Mouse (Mus musculus): ENCODE measurements at regions not wholly inside any gene's neighbourhood (a gene's known extent, or its start where the extent isn't known, plus 50 kb on each side); places are given as distances from the start of the nearest gene placed in this dataset.

DNA sequence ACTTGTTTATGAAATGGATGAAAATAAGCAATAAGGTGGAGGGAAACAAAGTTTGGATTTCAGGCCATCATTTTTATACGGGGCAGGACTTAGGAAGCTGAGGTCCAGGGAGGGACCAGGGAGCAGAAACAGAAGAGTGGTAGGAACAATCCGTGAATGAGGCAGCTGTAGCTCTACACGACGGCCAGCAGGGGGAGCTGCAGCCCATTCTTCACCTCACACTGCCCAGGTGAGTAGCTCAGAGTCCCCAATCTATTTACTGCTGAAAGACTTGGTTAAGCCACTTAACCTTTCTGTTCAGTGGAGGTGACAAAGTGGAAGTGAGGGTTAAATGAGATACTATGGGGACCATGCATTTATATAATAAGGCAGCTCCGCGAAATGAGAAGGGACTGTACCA lies 225.7 kb downstream of the Gm45692 start:
- H3K27ac ChIP-seq = no peak overlapping the region
- H3K4me1 ChIP-seq = no peaks in the 10 kb centered on the region
- H3K9me3 ChIP-seq = no peaks in the 10 kb centered on the region
- no peaks in the 10 kb centered on the region for H3K36me3 ChIP-seq
- 0 out of 2 replicates have a peak, but pooled peaks have one; percentile 31 for ATAC-seq (ENCODE audit: insufficient read depth, low FRiP score, low read depth)
- H3K27me3 ChIP-seq (replicated peaks) = 0 out of 2 replicates have a peak, but pooled peaks cover 4% of the 10 kb centered on the region
- H3K4me2 ChIP-seq = no peak overlapping the region
- no peak overlapping the region for H3K4me3 ChIP-seq (replicated peaks)
- no peak overlapping the region for H3K9ac ChIP-seq
- WGBS = 26% methylated on average over 6 of the region's 6 CpGs

- no peak for ATAC-seq (ENCODE audit: insufficient read depth, low FRiP score, low read depth)
- WGBS = 74% methylated on average over 7 of the region's 7 CpGs
- Histone ChIP-seq H3K27me3 (replicated peaks) (0 out of 2 replicates have a peak, but pooled peaks cover 4% of the 10 kb centered on the region), H3K4me1 (peaks cover 17% of the 10 kb centered on the region; the same call in 1 of the 2 replicates), H3K36me3 (no peaks in the 10 kb centered on the region), H3K4me2 (no peak overlapping the region), H3K9me3 (no peaks in the 10 kb centered on the region), H3K27ac (no peak overlapping the region), H3K9ac (no peak overlapping the region), H3K4me3 (replicated peaks) (no peak overlapping the region)
Observed at GRCm38 (mm10) chr8:26349231-26349630, 229.9 kb downstream of the Gm45692 start.

GRCm38 (mm10) chr8:26349854-26350253 lies 230.5 kb downstream of the Gm45692 start:
- Histone ChIP-seq H3K27me3 (replicated peaks) (0 out of 2 replicates have a peak, but pooled peaks cover 4% of the 10 kb centered on the region), H3K27ac (no peak overlapping the region), H3K4me3 (replicated peaks) (no peak overlapping the region), H3K4me1 (peaks cover 19% of the 10 kb centered on the region; the same call in 1 of the 2 replicates), H3K4me2 (no peak overlapping the region), H3K9me3 (no peaks in the 10 kb centered on the region), H3K9ac (no peak overlapping the region), H3K36me3 (no peaks in the 10 kb centered on the region)
- WGBS = 81% methylated on average over 3 of the region's 3 CpGs
- no peak for ATAC-seq (ENCODE audit: insufficient read depth, low FRiP score, low read depth)

DNA sequence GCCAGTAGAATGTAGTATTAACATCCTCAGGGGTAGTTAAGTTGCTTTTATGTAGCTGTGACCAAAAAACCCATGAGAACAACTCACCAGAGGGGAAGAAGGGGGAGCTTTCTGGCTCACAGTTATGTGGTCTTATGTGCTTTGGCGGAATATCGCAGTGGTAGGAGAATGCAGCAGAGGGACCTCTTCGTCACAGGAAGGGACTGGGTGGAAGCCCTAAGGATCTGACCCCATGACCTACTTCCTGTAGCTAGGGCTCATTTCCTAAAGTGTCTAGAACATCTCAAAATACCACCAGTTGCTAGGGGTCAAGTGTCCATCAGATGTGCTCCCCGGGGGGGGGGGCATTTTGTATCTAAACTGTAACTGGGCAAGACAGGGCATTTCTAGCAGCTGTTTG lies 231.3 kb downstream of the Gm45692 start:
- H3K36me3 ChIP-seq = no peaks in the 10 kb centered on the region
- peaks cover 19% of the 10 kb centered on the region; the same call in 1 of the 2 replicates for H3K4me1 ChIP-seq
- no peak overlapping the region for H3K9ac ChIP-seq
- 0 out of 2 replicates have a peak, but pooled peaks cover 4% of the 10 kb centered on the region for H3K27me3 ChIP-seq (replicated peaks)
- no peak for ATAC-seq (ENCODE audit: insufficient read depth, low FRiP score, low read depth)
- peak overlapping the region; percentile 36; the same call in 1 of the 2 replicates for H3K27ac ChIP-seq
- no peak overlapping the region for H3K4me3 ChIP-seq (replicated peaks)
- H3K9me3 ChIP-seq = no peaks in the 10 kb centered on the region
- no peak overlapping the region for H3K4me2 ChIP-seq
- WGBS = 86% methylated on average over 4 of the region's 4 CpGs

- Histone ChIP-seq H3K9ac (no peak overlapping the region), H3K4me2 (peak overlapping the region; percentile 72), H3K36me3 (no peaks in the 10 kb centered on the region), H3K9me3 (no peaks in the 10 kb centered on the region), H3K4me1 (peaks cover 19% of the 10 kb centered on the region; the same call in 1 of the 2 replicates), H3K27me3 (replicated peaks) (0 out of 2 replicates have a peak, but pooled peaks cover 4% of the 10 kb centered on the region), H3K27ac (peak overlapping the region; percentile 98), H3K4me3 (replicated peaks) (peak overlapping the region; percentile 20)
- 15% methylated on average over 21 of the region's 21 CpGs for WGBS
- peak; percentile 82 for ATAC-seq (ENCODE audit: insufficient read depth, low FRiP score, low read depth)
Observed at GRCm38 (mm10) chr8:26351643-26352540, 232.6 kb downstream of the Gm45692 start.

DNA sequence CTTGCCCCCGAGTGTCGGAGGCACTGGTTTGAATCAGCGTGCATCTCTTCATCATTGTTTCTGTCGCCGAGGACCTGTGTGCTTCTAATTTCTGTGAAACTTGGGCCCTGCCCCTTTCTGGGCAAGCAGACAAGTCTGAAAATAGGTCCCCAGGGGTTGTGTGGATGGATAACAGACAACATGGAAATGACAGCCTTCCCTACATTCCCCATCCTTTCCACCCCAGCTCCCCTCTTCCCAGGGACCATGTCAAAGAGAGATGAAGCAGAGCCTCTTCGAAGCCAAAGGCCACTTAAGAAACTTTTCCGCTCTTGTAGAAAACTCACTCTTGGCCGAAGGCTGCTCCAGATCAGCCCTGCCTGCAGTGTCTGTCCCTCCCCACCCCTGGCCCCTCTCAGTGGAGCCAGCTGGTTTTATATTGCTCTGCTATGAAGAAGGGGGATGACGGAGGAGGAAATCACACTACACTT lies 233.2 kb downstream of the Gm45692 start:
- Histone ChIP-seq H3K27ac (peak overlapping the region; percentile 98), H3K4me3 (replicated peaks) (peak overlapping the region; percentile 20; the same call in 1 of the 2 replicates), H3K36me3 (no peaks in the 10 kb centered on the region), H3K4me2 (peak overlapping the region; percentile 72), H3K4me1 (peaks cover 19% of the 10 kb centered on the region; the same call in 1 of the 2 replicates), H3K27me3 (replicated peaks) (0 out of 2 replicates have a peak, but pooled peaks cover 4% of the 10 kb centered on the region), H3K9me3 (no peaks in the 10 kb centered on the region), H3K9ac (no peak overlapping the region)
- ATAC-seq (ENCODE audit: insufficient read depth, low FRiP score, low read depth) = peak; percentile 85
- WGBS = 31% methylated on average over 9 of the region's 9 CpGs

DNA sequence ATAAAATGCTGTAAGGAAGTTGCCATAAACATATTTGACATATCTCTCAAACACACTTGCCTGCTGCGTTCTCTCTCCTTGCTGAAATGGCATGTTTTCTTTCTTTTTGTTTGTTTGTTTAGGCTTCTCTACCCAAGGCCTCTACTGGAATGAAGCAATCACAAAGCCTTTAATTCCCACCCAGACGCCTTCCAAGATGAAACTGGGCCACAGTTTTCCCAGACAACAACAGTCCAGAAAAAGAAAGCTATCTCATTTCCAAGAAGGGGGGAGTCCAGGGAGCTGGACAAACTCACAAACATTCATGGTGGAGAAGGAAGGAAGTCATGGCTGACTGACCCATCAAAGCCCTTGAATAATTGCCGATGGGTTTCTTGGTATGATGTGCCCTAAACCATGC lies 234.1 kb downstream of the Gm45692 start:
- ATAC-seq (ENCODE audit: insufficient read depth, low FRiP score, low read depth) = no peak
- Histone ChIP-seq H3K9me3 (no peaks in the 10 kb centered on the region), H3K4me1 (peaks cover 19% of the 10 kb centered on the region; the same call in 1 of the 2 replicates), H3K27me3 (replicated peaks) (no peaks in the 10 kb centered on the region), H3K4me2 (no peak overlapping the region), H3K36me3 (no peaks in the 10 kb centered on the region), H3K27ac (peak overlapping the region; percentile 98), H3K9ac (no peak overlapping the region), H3K4me3 (replicated peaks) (no peak overlapping the region)
- 57% methylated on average over 3 of the region's 3 CpGs for WGBS

- H3K27ac ChIP-seq = no peak overlapping the region
- H3K4me3 ChIP-seq (replicated peaks) = no peak overlapping the region
- H3K4me1 ChIP-seq = peaks cover 19% of the 10 kb centered on the region; the same call in 1 of the 2 replicates
- no peak overlapping the region for H3K4me2 ChIP-seq
- no peak for ATAC-seq (ENCODE audit: insufficient read depth, low FRiP score, low read depth)
- no peak overlapping the region for H3K9ac ChIP-seq
- WGBS = 16% methylated on average over 4 of the region's 4 CpGs
- no peaks in the 10 kb centered on the region for H3K9me3 ChIP-seq
- no peaks in the 10 kb centered on the region for H3K36me3 ChIP-seq
- no peaks in the 10 kb centered on the region for H3K27me3 ChIP-seq (replicated peaks)
Observed at GRCm38 (mm10) chr8:26354516-26354915, 235.2 kb downstream of the Gm45692 start.

DNA sequence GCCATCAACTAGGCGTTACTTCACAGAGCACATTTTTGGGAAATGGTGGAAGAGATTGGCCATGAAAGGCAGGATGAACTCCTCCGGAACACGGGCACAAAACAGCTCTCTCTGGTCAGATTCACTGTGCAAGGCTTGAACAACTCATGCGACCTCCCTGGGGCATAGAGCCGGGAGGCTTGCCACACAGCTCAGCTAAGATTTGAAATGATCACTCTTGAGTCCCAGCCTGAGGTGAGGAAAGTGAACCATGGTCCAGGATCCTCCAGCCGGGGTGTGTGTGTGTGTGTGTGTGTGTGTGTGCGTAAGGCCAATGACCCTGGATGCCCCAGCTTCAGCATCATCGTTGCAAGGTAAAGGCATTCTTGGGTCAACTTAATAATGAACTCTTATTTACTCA lies 237.5 kb downstream of the Gm45692 start:
- Histone ChIP-seq H3K27ac (no peak overlapping the region), H3K9ac (no peak overlapping the region), H3K9me3 (no peaks in the 10 kb centered on the region), H3K36me3 (no peaks in the 10 kb centered on the region), H3K4me2 (no peak overlapping the region), H3K4me1 (peaks cover 11% of the 10 kb centered on the region; the same call in 1 of the 2 replicates), H3K27me3 (replicated peaks) (no peaks in the 10 kb centered on the region), H3K4me3 (replicated peaks) (no peak overlapping the region)
- WGBS = 78% methylated on average over 8 of the region's 8 CpGs
- ATAC-seq (ENCODE audit: insufficient read depth, low FRiP score, low read depth) = no peak

DNA sequence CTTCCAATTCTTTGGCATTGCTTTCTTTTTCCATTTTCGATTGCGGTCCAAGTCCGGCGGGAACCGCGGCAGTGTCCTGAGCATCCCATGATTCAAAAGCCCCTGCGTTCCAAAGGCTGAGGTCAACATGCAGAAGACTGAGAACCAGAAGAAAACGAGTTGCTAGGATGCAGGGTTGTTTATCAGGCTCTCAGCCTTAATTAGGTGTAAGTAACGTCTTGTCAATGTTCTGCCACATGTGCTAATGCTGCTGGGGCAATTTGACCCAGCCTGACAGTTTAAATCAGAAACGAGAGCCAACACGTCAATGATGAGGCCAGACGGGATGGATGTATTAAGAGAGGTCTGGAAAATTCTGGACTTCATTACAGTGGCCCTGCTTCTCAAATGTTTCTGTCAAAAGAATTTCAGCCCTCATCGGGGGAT lies 239.4 kb downstream of the Gm45692 start:
- Histone ChIP-seq H3K27me3 (replicated peaks) (no peaks in the 10 kb centered on the region), H3K27ac (no peak overlapping the region), H3K9me3 (no peaks in the 10 kb centered on the region), H3K4me3 (replicated peaks) (no peak overlapping the region), H3K36me3 (no peaks in the 10 kb centered on the region), H3K4me2 (no peak overlapping the region), H3K4me1 (peaks cover 7% of the 10 kb centered on the region; the same call in 1 of the 2 replicates), H3K9ac (no peak overlapping the region)
- WGBS = 77% methylated on average over 13 of the region's 13 CpGs
- no peak for ATAC-seq (ENCODE audit: insufficient read depth, low FRiP score, low read depth)

GRCm38 (mm10) chr8:26362366-26362765 lies 243.0 kb downstream of the Gm45692 start:
- ATAC-seq (ENCODE audit: insufficient read depth, low FRiP score, low read depth) = no peak
- Histone ChIP-seq H3K27me3 (replicated peaks) (no peaks in the 10 kb centered on the region), H3K36me3 (no peaks in the 10 kb centered on the region), H3K4me1 (no peaks in the 10 kb centered on the region), H3K4me3 (replicated peaks) (no peak overlapping the region), H3K9ac (no peak overlapping the region), H3K4me2 (no peak overlapping the region), H3K27ac (no peak overlapping the region), H3K9me3 (no peaks in the 10 kb centered on the region)
- WGBS = 84% methylated on average over 5 of the region's 5 CpGs

- Histone ChIP-seq H3K27ac (no peak overlapping the region), H3K4me3 (replicated peaks) (no peak overlapping the region), H3K4me1 (no peaks in the 10 kb centered on the region), H3K9me3 (no peaks in the 10 kb centered on the region), H3K4me2 (no peak overlapping the region), H3K9ac (no peak overlapping the region), H3K36me3 (no peaks in the 10 kb centered on the region), H3K27me3 (replicated peaks) (no peaks in the 10 kb centered on the region)
- 81% methylated on average over 4 of the region's 4 CpGs for WGBS
- no peak for ATAC-seq (ENCODE audit: insufficient read depth, low FRiP score, low read depth)
Observed at GRCm38 (mm10) chr8:26363616-26364015, 244.3 kb downstream of the Gm45692 start.

Measured in stomach, embryonic 15.5 days (tissue).